Mouse (Mus musculus) MEL (cell line): ENCODE data around the gene App. TPM values are rescaled to one million over a fixed set of nuclear protein-coding genes. Genes with fewer than 3 reads are reported as not detected.

ENCODE experiments used
- DNase-seq: peaks from one replicate; pipeline ENCODE4 v3.0.0; 2011; ENCODE audit warnings: low read depth, low spot score
- H3K27ac ChIP-seq: 2 replicates; pipeline ENCODE4 v1.5.1; 2012; ENCODE audit warnings: low read depth, mild to moderate bottlenecking, control low read depth, low read length, moderate library complexity; ENCODE audit not compliant: control insufficient read depth
- H3K27me3 ChIP-seq, 2 experiments: fragments of 150-350 bp in 1 of 2; sonication (generic) in 1 of 2; 2 replicates each; pipeline ENCODE4 v1.6.1; 2012; ENCODE audit warnings: low read length in 2 of 2, mild to moderate bottlenecking in 2 of 2, improper control_type of control experiment in 1 of 2, moderate library complexity in 1 of 2; ENCODE audit not compliant: insufficient read depth in 2 of 2, control insufficient read depth in 1 of 2
- H3K36me3 ChIP-seq, 2 experiments: 2 replicates each; pipeline ENCODE4 v1.6.1; 2012 to 2014; ENCODE audit warnings: low read length in 2 of 2, improper control_type of control experiment in 1 of 2, inconsistent platforms in 1 of 2, mild to moderate bottlenecking in 1 of 2; ENCODE audit not compliant: insufficient read depth in 2 of 2, control insufficient read depth in 1 of 2
- H3K4me1 ChIP-seq, 2 experiments: fragments of 150-350 bp in 1 of 2; sonication (generic) in 1 of 2; 2 replicates each; pipeline ENCODE4 v1.6.1; 2012; ENCODE audit warnings: low read length in 2 of 2, improper control_type of control experiment in 1 of 2, mild to moderate bottlenecking in 1 of 2; ENCODE audit not compliant: insufficient read depth in 2 of 2, control insufficient read depth in 1 of 2
- H3K4me3 ChIP-seq, 2 experiments: fragments of 150-350 bp in 1 of 2; sonication (generic) in 1 of 2; 2 replicates each; pipeline ENCODE4 v1.5.1; 2012; ENCODE audit warnings: low read depth in 2 of 2, low read length in 2 of 2, mild to moderate bottlenecking in 2 of 2, moderate library complexity in 2 of 2, control low read depth in 1 of 2, improper control_type of control experiment in 1 of 2; ENCODE audit not compliant: control insufficient read depth in 1 of 2, insufficient read depth in 1 of 2
- H3K79me2 ChIP-seq: 2 replicates; pipeline ENCODE4 v1.6.1; 2012; ENCODE audit warnings: mild to moderate bottlenecking, low read length, moderate library complexity; ENCODE audit not compliant: control insufficient read depth, poor library complexity, insufficient read depth
- H3K9ac ChIP-seq: 2 replicates; pipeline ENCODE4 v1.6.1; 2012; ENCODE audit warnings: low read depth, mild to moderate bottlenecking, control low read depth, low read length, moderate library complexity; ENCODE audit not compliant: control insufficient read depth, poor library complexity, severe bottlenecking
- H3K9me3 ChIP-seq: fragments of 150-350 bp; sonication (generic); replicated peaks from 2 replicates; pipeline ENCODE4 v1.6.1; 2012; ENCODE audit warnings: mild to moderate bottlenecking, low read length, improper control_type of control experiment, moderate library complexity; ENCODE audit not compliant: insufficient read depth
- CHD1 ChIP-seq: IDR thresholded peaks from 2 replicates; pipeline ENCODE4 v1.6.1; 2012; ENCODE audit warnings: low read depth, mild to moderate bottlenecking, inconsistent platforms, low read length, improper control_type of control experiment
- EP300 ChIP-seq, 2 experiments: IDR thresholded peaks; 2 replicates each; pipeline ENCODE4 v1.6.1; 2011; ENCODE audit warnings: improper control_type of control experiment in 2 of 2, low read length in 2 of 2, low read depth in 1 of 2, mild to moderate bottlenecking in 1 of 2
- ETS1 ChIP-seq: IDR thresholded peaks from 2 replicates; pipeline ENCODE4 v1.6.1; 2012; ENCODE audit warnings: low read depth, mild to moderate bottlenecking, inconsistent platforms, low read length, improper control_type of control experiment, moderate library complexity
- GABPA ChIP-seq: IDR thresholded peaks from 2 replicates; pipeline ENCODE4 v1.6.1; 2012; ENCODE audit warnings: low read depth, mild to moderate bottlenecking, inconsistent platforms, low read length, improper control_type of control experiment, moderate library complexity
- KAT2A ChIP-seq: conservative IDR thresholded peaks from 2 replicates; pipeline ENCODE4 v1.6.1; 2012; ENCODE audit warnings: low read depth, low read length, improper control_type of control experiment, inconsistent platforms
- MAFK ChIP-seq: IDR thresholded peaks from 2 replicates; pipeline ENCODE4 v1.6.1; 2011; ENCODE audit warnings: low read depth, mild to moderate bottlenecking, low read length, improper control_type of control experiment, borderline replicate concordance
- MEF2A ChIP-seq: IDR thresholded peaks from 2 replicates; pipeline ENCODE4 v1.6.1; 2014; ENCODE audit warnings: low read depth, mild to moderate bottlenecking, inconsistent platforms, low read length, improper control_type of control experiment; ENCODE audit not compliant: poor library complexity, insufficient replicate concordance, severe bottlenecking; ENCODE audit errors: extremely low read depth
- MXI1 ChIP-seq: IDR thresholded peaks from 2 replicates; pipeline ENCODE4 v1.6.1; 2011; ENCODE audit warnings: mild to moderate bottlenecking, low read depth, low read length, improper control_type of control experiment
- MYC ChIP-seq: IDR thresholded peaks from 2 replicates; pipeline ENCODE4 v1.6.1; 2011; ENCODE audit warnings: low read depth, mild to moderate bottlenecking, low read length, improper control_type of control experiment, moderate library complexity
- NELFE ChIP-seq: IDR thresholded peaks from 2 replicates; pipeline ENCODE4 v1.6.1; 2011; ENCODE audit warnings: low read depth, low read length, improper control_type of control experiment
- NRF1 ChIP-seq: IDR thresholded peaks from 2 replicates; pipeline ENCODE4 v1.6.1; 2014; ENCODE audit warnings: low read depth, mild to moderate bottlenecking, inconsistent platforms, low read length, improper control_type of control experiment, moderate library complexity; ENCODE audit not compliant: poor library complexity, insufficient read depth, severe bottlenecking
- POLR2AphosphoS2 ChIP-seq: IDR thresholded peaks from 2 replicates; pipeline ENCODE4 v1.6.1; 2011; ENCODE audit warnings: low read length, improper control_type of control experiment
- POLR2AphosphoS5 ChIP-seq: IDR thresholded peaks from 2 replicates; pipeline ENCODE4 v1.6.1; 2012; ENCODE audit warnings: low read depth, borderline replicate concordance, mild to moderate bottlenecking, inconsistent platforms, low read length, moderate library complexity, mixed read lengths
- RAD21 ChIP-seq: IDR thresholded peaks from 2 replicates; pipeline ENCODE4 v1.6.1; 2011; ENCODE audit warnings: mild to moderate bottlenecking, low read depth, low read length, improper control_type of control experiment
- SMC3 ChIP-seq: IDR thresholded peaks from 2 replicates; pipeline ENCODE4 v1.6.1; 2011; ENCODE audit warnings: low read depth, low read length, improper control_type of control experiment
- TBP ChIP-seq: IDR thresholded peaks from 2 replicates; pipeline ENCODE4 v1.8.0; 2011; ENCODE audit warnings: low read depth, low read length, improper control_type of control experiment
- UBTF ChIP-seq: IDR thresholded peaks from 2 replicates; pipeline ENCODE4 v1.6.1; 2012; ENCODE audit warnings: low read depth, mild to moderate bottlenecking, inconsistent platforms, low read length, improper control_type of control experiment, moderate library complexity, borderline replicate concordance; ENCODE audit not compliant: insufficient read depth
- USF1 ChIP-seq: IDR thresholded peaks from 2 replicates; pipeline ENCODE4 v1.6.1; 2014; ENCODE audit warnings: low read depth, mild to moderate bottlenecking, inconsistent platforms, low read length, improper control_type of control experiment, moderate library complexity
- ZKSCAN1 ChIP-seq: IDR thresholded peaks from 2 replicates; pipeline ENCODE4 v1.6.1; 2012; ENCODE audit warnings: low read depth, mild to moderate bottlenecking, inconsistent platforms, low read length, improper control_type of control experiment, moderate library complexity
- polyA plus RNA-seq, 2 experiments: library from polyadenylated mRNA; stranded (reverse) in 1 of 2; unstranded in 1 of 2; fragments of >175 nt in 1 of 2; fragments of >200 nt in 1 of 2; gene quantifications; 2 replicates each; pipeline versions ENCODE4 v1.2.1 to v1.2.4; 2012; ENCODE audit warnings: low replicate concordance in 2 of 2, low read depth in 1 of 2; ENCODE audit not compliant: insufficient read length in 2 of 2, insufficient read depth in 1 of 2, missing spikeins in 1 of 2
- total RNA-seq: library from RNA; depleted of rRNA; stranded (reverse); fragments of 300-350 nt; gene quantifications from 2 replicates; pipeline ENCODE4 v1.2.3, GENCODE M21; 2012

App gene
- total and polyA plus RNA-seq, 3 experiments, result not detected

DNA sequence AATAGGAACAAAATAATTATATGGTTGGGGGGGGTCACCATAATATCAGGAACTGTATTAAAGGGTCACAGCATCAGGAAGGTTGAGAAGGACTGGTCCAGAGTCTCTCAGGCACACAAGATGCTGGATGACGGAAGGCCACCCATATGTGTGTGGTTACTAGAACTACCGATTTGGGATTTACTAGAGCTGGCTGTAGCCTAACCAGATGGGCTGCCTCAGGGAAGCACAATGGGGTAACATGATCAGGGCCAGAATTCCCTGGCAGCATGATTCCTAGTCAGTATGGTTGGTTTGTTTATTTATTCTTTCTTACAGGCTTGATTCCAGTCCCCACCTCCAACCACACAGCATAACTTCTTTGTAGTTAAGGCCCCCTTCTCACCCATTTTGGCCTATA is 162.9 kb downstream of the App start:
- Histone ChIP-seq H3K27me3 (no peaks in the 10 kb centered on the region), H3K79me2 (no peaks in the 10 kb centered on the region; the same call in 1 of the 2 replicates), H3K36me3 (no peaks in the 10 kb centered on the region), H3K27ac (no peak overlapping the region), H3K4me1 (no peaks in the 10 kb centered on the region), H3K9me3 (no peaks in the 10 kb centered on the region), H3K4me3 (no peak overlapping the region), H3K9ac (no peak overlapping the region)
- no peak for DNase-seq
- TF ChIP-seq MEF2A, result no peak
- TF ChIP-seq GABPA, result no peak
- no peak for TF ChIP-seq POLR2AphosphoS2
- TF ChIP-seq SMC3, result no peak
- TF ChIP-seq MXI1, result no peak
- TF ChIP-seq UBTF, result no peak
- no peak for TF ChIP-seq MAFK
- TF ChIP-seq KAT2A, result no peak
- TF ChIP-seq TBP, result no peak
- no peak for TF ChIP-seq POLR2AphosphoS5
- TF ChIP-seq ZKSCAN1, result no peak
- TF ChIP-seq RAD21, result no peak
- TF ChIP-seq MYC, result no peak

DNA sequence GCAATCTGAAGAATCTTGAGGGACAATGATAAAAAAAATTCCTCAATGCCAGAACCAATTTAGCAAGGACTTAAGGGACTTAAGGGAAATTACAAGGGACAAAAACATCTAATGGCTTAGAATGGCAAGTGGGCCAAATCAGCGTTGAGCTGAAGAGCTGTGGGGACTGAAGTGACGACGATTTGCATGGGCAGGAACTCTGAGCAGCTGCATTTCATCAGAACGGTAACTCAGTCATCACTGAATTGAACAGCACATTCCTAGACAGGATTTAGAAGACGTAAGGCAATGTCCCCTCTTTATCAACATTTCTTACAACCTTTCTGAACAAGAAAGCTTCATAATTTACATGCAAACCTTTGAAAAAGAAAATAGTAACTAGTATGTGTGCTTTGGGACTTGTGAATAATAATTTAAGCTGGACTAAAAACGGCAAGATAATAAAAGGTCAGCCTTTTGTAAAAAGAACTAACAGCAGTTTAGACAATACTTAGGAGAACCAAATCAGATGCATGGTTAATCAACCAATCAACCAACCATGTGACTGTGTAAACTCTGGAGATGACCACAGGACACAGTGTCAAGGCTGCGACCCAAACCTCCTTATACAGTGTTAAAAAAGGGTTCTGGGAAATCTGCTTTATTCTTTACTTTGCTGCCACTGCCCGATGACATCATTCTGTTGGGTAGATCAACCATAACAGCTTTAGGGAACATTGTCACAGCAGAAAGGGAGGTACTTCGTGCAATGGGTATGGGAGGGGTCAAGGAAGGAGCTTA is 164.5 kb downstream of the App start:
- Histone ChIP-seq H3K36me3 (no peaks in the 10 kb centered on the region), H3K79me2 (no peaks in the 10 kb centered on the region; the same call in 1 of the 2 replicates), H3K9ac (no peak overlapping the region), H3K4me3 (no peak overlapping the region), H3K9me3 (no peaks in the 10 kb centered on the region), H3K27me3 (no peaks in the 10 kb centered on the region), H3K4me1 (no peaks in the 10 kb centered on the region), H3K27ac (no peak overlapping the region)
- TF ChIP-seq EP300 (IDR thresholded peaks at IDR 0.05; ENCODE audit: low read depth in 1 of 2, low read length in 2 of 2) (no peak), NRF1 (no peak), USF1 (no peak), POLR2AphosphoS5 (no peak), NELFE (no peak), CHD1 (no peak), TBP (no peak), MXI1 (no peak), ETS1 (no peak)
- no peak for DNase-seq
